Mouse (Mus musculus): ENCODE results near the gene Snapin.

DNA sequence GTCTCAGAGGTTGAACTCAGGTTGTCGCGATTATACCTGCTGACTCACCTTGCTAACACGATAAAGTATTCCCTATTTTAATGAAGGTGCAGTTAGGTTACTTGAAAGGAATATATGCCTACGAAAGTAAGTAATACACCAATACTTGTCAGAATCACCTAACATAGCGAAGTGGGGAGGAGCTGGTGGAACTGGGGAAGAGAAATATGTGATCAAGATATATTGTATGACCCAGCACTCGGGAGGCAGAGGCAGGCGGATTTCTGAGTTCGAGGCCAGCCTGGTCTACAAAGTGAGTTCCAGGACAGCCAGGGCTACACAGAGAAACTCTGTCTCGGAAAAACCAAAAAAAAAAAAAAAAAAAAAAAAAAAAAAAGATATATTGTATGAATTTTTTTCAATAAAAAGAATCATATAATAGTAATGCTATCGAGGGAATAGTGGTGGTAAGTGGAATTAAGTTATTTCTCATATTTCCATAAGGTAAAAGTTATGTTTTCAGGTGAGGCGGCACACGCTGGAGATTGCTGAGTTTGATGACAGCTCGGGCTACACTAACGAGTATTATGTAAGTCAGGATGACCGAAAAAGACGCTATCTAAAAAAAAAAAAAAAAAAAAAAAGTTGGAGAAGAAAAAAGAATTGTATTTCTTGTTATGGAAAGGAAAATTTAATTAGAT is 15.5 kb downstream of the Snapin start:
- TF ChIP-seq POLR2A (IDR thresholded peaks at IDR 0.05; ENCODE audit: insufficient read depth, low read length) (no peak), EP300 (IDR thresholded peaks at IDR 0.05; ENCODE audit: insufficient read depth, low read depth, low read length) (no peak), CTCF (IDR thresholded peaks at IDR 0.05; ENCODE audit: low read depth, low read length) (no peak)
